Mouse (Mus musculus) thymus, adult 2 months (tissue): ENCODE data around the gene Scgb2b17. TPM values are rescaled to one million over a fixed set of nuclear protein-coding genes. Genes with fewer than 3 reads are reported as not detected.
"Not testable (repeated sequence)": the region's sequence is repeated elsewhere in the genome, so short reads cannot be mapped to it uniquely, and the experiment has no call there.

Experiments used
- DNase-seq: peaks from one replicate; pipeline ENCODE4 v3.0.0; 2021
- H3K27ac ChIP-seq: fragments of 200-500 bp; 2 replicates; pipeline ENCODE4 v1.5.1; 2012; ENCODE audit warnings: low read length, control low read depth; ENCODE audit not compliant: control insufficient read depth, insufficient read depth
- H3K27me3 ChIP-seq: fragments of 200-500 bp; 2 replicates; pipeline ENCODE4 v1.6.1; 2012; ENCODE audit warnings: mild to moderate bottlenecking, low read length, moderate library complexity, mixed read lengths; ENCODE audit not compliant: control insufficient read depth, insufficient read depth
- H3K36me3 ChIP-seq: fragments of 200-500 bp; 2 replicates; pipeline ENCODE4 v1.6.1; 2012; ENCODE audit warnings: mild to moderate bottlenecking, low read length, moderate library complexity; ENCODE audit not compliant: control insufficient read depth, insufficient read depth
- H3K4me1 ChIP-seq: fragments of 200-500 bp; replicated peaks from 2 replicates; pipeline ENCODE4 v1.6.1; 2012; ENCODE audit warnings: low read length; ENCODE audit not compliant: control insufficient read depth, insufficient read depth
- H3K4me3 ChIP-seq: fragments of 200-500 bp; 2 replicates; pipeline ENCODE4 v1.5.1; 2012; ENCODE audit warnings: mild to moderate bottlenecking, low read length, control low read depth, moderate library complexity; ENCODE audit not compliant: control insufficient read depth, insufficient read depth
- polyA plus RNA-seq: library from polyadenylated mRNA; depleted of rRNA; stranded (reverse); fragments of >200 nt; gene quantifications from 2 replicates; pipeline ENCODE4 v1.2.3, GENCODE M21; 2012; rRNA removed

Gene Scgb2b17
- polyA plus RNA-seq, result not detected in 2 replicates

DNA sequence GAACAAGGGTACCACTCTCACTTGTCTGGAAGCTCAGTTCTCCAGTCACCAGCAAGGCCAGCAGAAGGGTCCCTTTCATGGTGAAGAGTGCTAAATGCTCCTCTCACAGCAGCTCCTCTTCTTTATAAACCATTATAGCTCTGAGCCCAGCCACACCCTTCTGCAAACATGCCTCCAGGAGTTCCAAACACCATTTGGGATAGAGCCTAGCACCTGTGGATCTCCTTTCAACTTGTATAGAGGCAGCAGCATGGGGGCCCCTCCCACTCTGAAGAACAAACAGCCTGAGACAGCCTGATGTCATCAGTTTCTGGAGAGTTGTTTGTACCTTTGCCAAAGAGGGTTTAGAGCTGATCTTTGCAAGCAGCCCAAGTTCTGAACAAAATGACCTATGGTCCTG, at the start of gene Scgb2b17:
Scgb2b17 (minus strand) TSS at position 101 of the 400 bp plus-strand sequence.
- not testable (repeated sequence) for H3K36me3 ChIP-seq, H3K27ac ChIP-seq, H3K27me3 ChIP-seq, DNase-seq, H3K4me1 ChIP-seq, H3K4me3 ChIP-seq

DNA sequence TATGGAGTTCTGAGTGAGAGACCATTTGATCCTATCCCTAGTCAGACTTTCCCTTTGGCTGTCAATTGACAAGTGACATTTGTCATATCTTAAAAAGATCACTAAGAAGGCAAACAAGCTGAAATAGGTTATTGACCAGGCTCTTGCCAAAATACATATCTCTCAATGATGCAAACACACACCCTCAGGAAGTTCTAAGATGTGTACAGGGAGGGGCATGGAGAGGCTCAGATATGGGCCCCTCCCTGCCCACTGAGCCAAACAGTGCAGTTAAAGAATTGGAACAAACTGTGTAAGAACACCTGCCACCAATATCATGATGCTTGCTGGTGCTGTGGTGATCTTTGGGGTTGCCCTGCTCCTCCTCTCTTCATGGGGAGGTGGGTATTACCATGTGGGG, 6.8 kb upstream of the Scgb2b17 start, which contains the start of gene Scgb1b17:
Scgb1b17 (plus strand) TSS at position 301 of the 400 bp plus-strand sequence.
- H3K36me3 ChIP-seq, DNase-seq, H3K27ac ChIP-seq, H3K4me3 ChIP-seq, H3K27me3 ChIP-seq, H3K4me1 ChIP-seq: not testable (repeated sequence)

Other genes starting within 250 kb of the Scgb2b17 start
- gene Scgb2b15, start 226.9 kb downstream of the Scgb2b17 start, polyA plus RNA-seq, result not detected in 2 replicates
- gene Scgb1b15, start 220.0 kb downstream of the Scgb2b17 start, polyA plus RNA-seq, result not detected in 2 replicates
- not detected in 2 replicates for gene Scgb1b17, start 6.9 kb upstream of the Scgb2b17 start, polyA plus RNA-seq
- not detected in 2 replicates for gene Scgb2b18, start 117.3 kb upstream of the Scgb2b17 start, polyA plus RNA-seq
- not detected in 2 replicates for gene Scgb1b18, start 129.0 kb upstream of the Scgb2b17 start, polyA plus RNA-seq
- gene Scgb2b19, start 223.8 kb upstream of the Scgb2b17 start, polyA plus RNA-seq, result not detected in 2 replicates
- not detected in 2 replicates for gene Scgb1b19, start 230.7 kb upstream of the Scgb2b17 start, polyA plus RNA-seq